Mouse (Mus musculus): Measurements from ENCODE around the gene Hyal4. TPM values are rescaled to one million over a fixed set of nuclear protein-coding genes. Genes with fewer than 3 reads are reported as not detected.

The Hyal4 gene
- 0.03 TPM in 2 replicates for polyA plus RNA-seq (2015; fragmentation: Nextera tagmentation; extraction: Ambion mirVana)

DNA sequence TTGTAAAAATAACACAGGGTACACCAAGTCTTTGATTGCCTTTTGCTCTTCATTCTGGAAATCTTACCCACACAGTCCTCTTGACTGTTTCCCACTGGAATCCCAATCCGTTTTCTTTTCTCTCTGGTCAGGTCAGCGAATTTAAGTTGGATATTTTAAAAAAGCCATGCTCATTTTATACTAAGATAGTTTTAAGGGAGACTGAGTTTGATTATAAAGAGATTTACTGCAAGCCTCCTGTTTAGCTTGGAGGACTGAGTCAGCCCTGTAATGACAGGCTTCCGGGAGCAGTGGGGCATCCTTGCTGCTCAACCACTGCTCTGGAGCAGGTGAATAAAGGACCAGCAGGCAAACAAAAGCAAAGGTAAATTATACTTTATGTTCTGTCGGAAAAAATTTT is at the start of gene Hyal4:
TSS of gene Hyal4 (plus strand) at position 301 of the 400 bp plus-strand sequence.
- H3K4me2 ChIP-seq, result no peak within 1 kb of the TSS
- no peaks in the 10 kb centered on the region for H3K9me3 ChIP-seq (replicated peaks)
- H3K4me1 ChIP-seq (replicated peaks), result no peaks in the 10 kb centered on the region
- no peak within 1 kb of the TSS for H3K27ac ChIP-seq (replicated peaks)
- no peak for ATAC-seq (ENCODE audit: insufficient read depth)
- 49% methylated on average over 4 of the region's 4 CpGs for WGBS (ENCODE audit: insufficient replicate concordance)
- H3K9ac ChIP-seq, result no peak within 1 kb of the TSS
- no peaks in the 10 kb centered on the region for H3K27me3 ChIP-seq
- H3K36me3 ChIP-seq (replicated peaks), result no peaks in the 10 kb centered on the region
- no peak within 1 kb of the TSS for H3K4me3 ChIP-seq (replicated peaks)

GRCm38 (mm10) chr6:24707090-24707489 is 41.0 kb upstream of the Hyal4 start:
- Histone ChIP-seq H3K36me3 (replicated peaks) (no peaks in the 10 kb centered on the region), H3K9me3 (replicated peaks) (no peaks in the 10 kb centered on the region), H3K9ac (no peak overlapping the region), H3K27ac (replicated peaks) (no peak overlapping the region), H3K4me2 (no peak overlapping the region), H3K27me3 (no peaks in the 10 kb centered on the region), H3K4me3 (replicated peaks) (no peak overlapping the region), H3K4me1 (replicated peaks) (no peaks in the 10 kb centered on the region)
- 54% methylated on average over 5 of the region's 5 CpGs for WGBS (ENCODE audit: insufficient replicate concordance)
- ATAC-seq (ENCODE audit: insufficient read depth), result no peak

DNA sequence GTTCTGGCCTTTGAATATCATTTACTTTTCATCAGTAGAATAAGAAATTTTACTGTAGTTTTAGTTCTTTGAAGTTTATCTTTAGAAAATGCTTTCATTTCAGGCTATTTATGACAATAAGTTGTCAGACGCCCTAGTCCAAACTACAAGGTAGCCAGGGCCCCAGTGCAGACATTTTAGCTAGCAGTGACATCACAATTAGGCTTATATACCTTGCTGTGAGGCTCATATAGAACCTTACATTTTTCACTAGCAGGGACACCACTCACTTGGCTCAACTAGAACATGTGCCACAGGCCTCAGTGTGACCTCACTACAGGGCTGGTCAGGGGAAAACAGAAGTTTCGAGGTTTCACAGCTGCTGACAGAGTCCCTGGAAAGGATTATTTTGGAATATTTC is 40.6 kb upstream of the Hyal4 start:
- Histone ChIP-seq H3K9ac (no peak overlapping the region), H3K4me1 (replicated peaks) (no peaks in the 10 kb centered on the region), H3K36me3 (replicated peaks) (no peaks in the 10 kb centered on the region), H3K4me2 (no peak overlapping the region), H3K9me3 (replicated peaks) (no peaks in the 10 kb centered on the region), H3K27me3 (no peaks in the 10 kb centered on the region), H3K4me3 (replicated peaks) (no peak overlapping the region), H3K27ac (replicated peaks) (no peak overlapping the region)
- WGBS (ENCODE audit: insufficient replicate concordance), result 50% methylated on average over 2 of the region's 2 CpGs
- ATAC-seq (ENCODE audit: insufficient read depth), result no peak

- Histone ChIP-seq H3K4me3 (replicated peaks) (no peak overlapping the region), H3K9ac (no peak overlapping the region), H3K27me3 (no peaks in the 10 kb centered on the region), H3K27ac (replicated peaks) (no peak overlapping the region), H3K9me3 (replicated peaks) (no peaks in the 10 kb centered on the region), H3K4me1 (replicated peaks) (no peaks in the 10 kb centered on the region), H3K4me2 (no peak overlapping the region), H3K36me3 (replicated peaks) (no peaks in the 10 kb centered on the region)
- WGBS (ENCODE audit: insufficient replicate concordance), result 22% methylated on average over 13 of the region's 13 CpGs
- no peak for ATAC-seq (ENCODE audit: insufficient read depth)
These were observed 26.6 kb upstream of the Hyal4 start for GRCm38 (mm10) chr6:24721317-24722099.

GRCm38 (mm10) chr6:24728130-24728529 is 20.0 kb upstream of the Hyal4 start:
- H3K36me3 ChIP-seq (replicated peaks), result no peaks in the 10 kb centered on the region
- H3K9me3 ChIP-seq (replicated peaks), result no peaks in the 10 kb centered on the region
- no peak overlapping the region for H3K4me3 ChIP-seq (replicated peaks)
- no peak overlapping the region for H3K27ac ChIP-seq (replicated peaks)
- WGBS (ENCODE audit: insufficient replicate concordance), result 4% methylated on average over 1 of the region's 1 CpGs
- H3K27me3 ChIP-seq, result no peaks in the 10 kb centered on the region
- no peaks in the 10 kb centered on the region for H3K4me1 ChIP-seq (replicated peaks)
- no peak for ATAC-seq (ENCODE audit: insufficient read depth)
- no peak overlapping the region for H3K4me2 ChIP-seq
- no peak overlapping the region for H3K9ac ChIP-seq

DNA sequence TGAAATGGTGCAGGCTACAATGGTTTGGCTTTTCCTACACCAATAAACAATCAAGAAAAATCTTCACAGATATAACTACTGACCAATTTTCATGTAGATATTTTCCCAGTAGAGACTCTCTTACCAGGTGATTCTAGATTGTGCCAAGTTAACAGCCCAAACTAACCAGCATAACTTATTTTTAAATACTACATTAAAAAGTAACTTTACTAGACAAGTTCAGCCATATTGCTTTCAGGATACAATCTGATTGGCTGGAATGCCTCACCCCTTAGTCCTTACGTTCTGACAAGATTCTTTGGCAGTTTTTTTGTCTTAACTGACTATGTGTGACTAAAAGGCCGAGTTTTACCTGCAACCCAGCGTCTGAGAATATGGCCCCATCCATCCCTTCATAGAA is 15.2 kb upstream of the Hyal4 start, which contains the start of gene Hyal6:
TSS of gene Hyal6 (plus strand) at position 301 of the 400 bp plus-strand sequence.
- H3K4me1 ChIP-seq (replicated peaks), result no peaks in the 10 kb centered on the region
- 52% methylated on average over 3 of the region's 3 CpGs for WGBS (ENCODE audit: insufficient replicate concordance)
- no peaks in the 10 kb centered on the region for H3K9me3 ChIP-seq (replicated peaks)
- H3K9ac ChIP-seq, result no peak within 1 kb of the TSS
- H3K27me3 ChIP-seq, result no peaks in the 10 kb centered on the region
- H3K36me3 ChIP-seq (replicated peaks), result no peaks in the 10 kb centered on the region
- no peak within 1 kb of the TSS for H3K4me3 ChIP-seq (replicated peaks)
- no peak for ATAC-seq (ENCODE audit: insufficient read depth)
- H3K4me2 ChIP-seq, result no peak within 1 kb of the TSS
- H3K27ac ChIP-seq (replicated peaks), result no peak within 1 kb of the TSS

DNA sequence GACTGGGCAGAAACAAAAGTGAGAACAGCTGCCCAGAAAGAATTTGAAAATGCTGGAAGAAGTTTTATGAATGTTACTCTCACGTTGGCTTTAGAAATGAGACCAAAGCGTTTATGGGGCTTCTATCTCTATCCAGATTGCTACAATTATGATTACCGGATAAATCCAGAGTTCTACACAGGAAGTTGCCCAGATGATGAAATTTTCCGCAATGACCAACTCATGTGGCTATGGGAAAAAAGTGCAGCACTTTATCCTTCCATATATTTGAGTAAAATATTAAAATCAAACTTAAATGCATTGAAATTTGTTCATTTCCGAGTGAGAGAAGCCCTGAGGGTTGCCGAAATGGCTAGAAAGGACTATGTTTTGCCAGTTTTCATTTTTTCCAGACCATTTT is 13.6 kb upstream of the Hyal4 start:
- Histone ChIP-seq H3K4me3 (replicated peaks) (no peak overlapping the region), H3K27me3 (no peaks in the 10 kb centered on the region), H3K36me3 (replicated peaks) (no peaks in the 10 kb centered on the region), H3K9me3 (replicated peaks) (no peaks in the 10 kb centered on the region), H3K4me1 (replicated peaks) (no peaks in the 10 kb centered on the region), H3K27ac (replicated peaks) (no peak overlapping the region), H3K9ac (no peak overlapping the region), H3K4me2 (no peak overlapping the region)
- 65% methylated on average over 6 of the region's 6 CpGs for WGBS (ENCODE audit: insufficient replicate concordance)
- ATAC-seq (ENCODE audit: insufficient read depth), result no peak

- 71% methylated on average over 3 of the region's 3 CpGs for WGBS (ENCODE audit: insufficient replicate concordance)
- Histone ChIP-seq H3K4me3 (replicated peaks) (no peak overlapping the region), H3K9me3 (replicated peaks) (no peaks in the 10 kb centered on the region), H3K4me2 (no peak overlapping the region), H3K27ac (replicated peaks) (no peak overlapping the region), H3K36me3 (replicated peaks) (no peaks in the 10 kb centered on the region), H3K27me3 (no peaks in the 10 kb centered on the region), H3K4me1 (replicated peaks) (no peaks in the 10 kb centered on the region), H3K9ac (no peak overlapping the region)
- no peak for ATAC-seq (ENCODE audit: insufficient read depth)
These were observed 11.2 kb downstream of the Hyal4 start for GRCm38 (mm10) chr6:24759281-24759680.

DNA sequence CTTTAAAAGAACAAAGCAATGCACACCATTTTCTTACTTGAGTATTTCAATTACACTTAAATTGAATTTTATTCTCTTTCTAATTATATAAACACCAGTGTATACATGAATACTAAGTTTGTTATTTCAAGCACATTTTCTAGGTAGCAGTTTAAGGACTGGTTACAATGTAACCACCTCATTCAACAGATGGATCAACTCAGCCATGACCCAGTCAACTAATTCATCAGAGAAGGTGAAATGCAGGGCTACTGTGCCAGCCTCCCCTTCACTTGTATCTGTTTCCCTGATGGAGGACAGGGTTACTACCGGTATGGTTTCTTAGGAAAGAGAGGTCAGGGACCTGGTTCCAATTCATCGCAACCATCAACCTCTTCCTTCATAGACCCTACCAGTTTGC is 18.1 kb downstream of the Hyal4 start:
- Histone ChIP-seq H3K9ac (no peak overlapping the region), H3K4me2 (no peak overlapping the region), H3K4me1 (replicated peaks) (no peaks in the 10 kb centered on the region), H3K27me3 (no peaks in the 10 kb centered on the region), H3K4me3 (replicated peaks) (no peak overlapping the region), H3K27ac (replicated peaks) (no peak overlapping the region), H3K36me3 (replicated peaks) (no peaks in the 10 kb centered on the region), H3K9me3 (replicated peaks) (no peaks in the 10 kb centered on the region)
- 70% methylated on average over 2 of the region's 2 CpGs for WGBS (ENCODE audit: insufficient replicate concordance)
- ATAC-seq (ENCODE audit: insufficient read depth), result no peak

- ATAC-seq (ENCODE audit: insufficient read depth), result no peak
- Histone ChIP-seq H3K9me3 (replicated peaks) (no peaks in the 10 kb centered on the region), H3K4me2 (no peak overlapping the region), H3K4me3 (replicated peaks) (no peak overlapping the region), H3K27me3 (no peaks in the 10 kb centered on the region), H3K27ac (replicated peaks) (no peak overlapping the region), H3K36me3 (replicated peaks) (no peaks in the 10 kb centered on the region), H3K9ac (no peak overlapping the region), H3K4me1 (replicated peaks) (no peaks in the 10 kb centered on the region)
- 39% methylated on average over 2 of the region's 2 CpGs for WGBS (ENCODE audit: insufficient replicate concordance)
These were observed 31.1 kb downstream of the Hyal4 start for GRCm38 (mm10) chr6:24779182-24779581.

DNA sequence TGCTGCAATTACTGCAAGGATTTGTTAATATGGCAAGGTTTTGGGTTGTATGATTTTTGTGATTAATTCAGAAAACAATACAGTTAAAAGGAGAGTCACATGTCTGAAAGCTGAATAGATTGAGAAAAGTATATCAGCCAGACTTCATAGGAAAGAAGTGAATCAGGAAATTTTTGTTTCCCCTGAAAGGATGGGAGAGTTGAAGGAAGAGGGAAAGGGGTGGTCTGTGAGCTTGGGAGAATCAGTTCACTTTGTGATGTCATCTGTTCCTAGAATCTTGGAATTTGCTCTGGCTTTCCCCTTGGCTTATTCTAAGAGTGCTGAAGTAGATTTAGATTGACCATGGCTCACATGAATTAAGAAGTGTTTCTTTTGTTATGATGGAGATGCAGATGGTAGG is 42.8 kb downstream of the Hyal4 start, which contains the start of gene Spam1:
TSS of gene Spam1 (plus strand) at position 301 of the 400 bp plus-strand sequence.
- no peaks in the 10 kb centered on the region for H3K27me3 ChIP-seq
- ATAC-seq (ENCODE audit: insufficient read depth), result no peak
- no peaks in the 10 kb centered on the region for H3K36me3 ChIP-seq (replicated peaks)
- no peak within 1 kb of the TSS for H3K27ac ChIP-seq (replicated peaks)
- no peaks in the 10 kb centered on the region for H3K9me3 ChIP-seq (replicated peaks)
- H3K9ac ChIP-seq, result no peak within 1 kb of the TSS
- no peak within 1 kb of the TSS for H3K4me3 ChIP-seq (replicated peaks)
- H3K4me1 ChIP-seq (replicated peaks), result no peaks in the 10 kb centered on the region
- H3K4me2 ChIP-seq, result no peak within 1 kb of the TSS

Measured in liver, embryonic 15.5 days (tissue).